Mouse (Mus musculus) C2C12 (cell line): ENCODE measurements around the gene Dnmt3l.

Experiments used
- CEBPB ChIP-seq: IDR thresholded peaks from one replicate; pipeline ENCODE4 v1.6.1; 2011; ENCODE audit warnings: low read depth, mild to moderate bottlenecking, control low read depth, moderate library complexity
- CTCF ChIP-seq: IDR thresholded peaks from one replicate; pipeline ENCODE4 v1.5.1; 2011; ENCODE audit not compliant: control insufficient read depth, insufficient read depth, insufficient read length
- FOSL1 ChIP-seq: IDR thresholded peaks from one replicate; pipeline ENCODE4 v1.8.0; 2011; ENCODE audit warnings: mild to moderate bottlenecking, low read length; ENCODE audit not compliant: poor library complexity, insufficient read depth, severe bottlenecking
- MAX ChIP-seq: IDR thresholded peaks from one replicate; pipeline ENCODE4 v1.6.1; 2011; ENCODE audit warnings: mild to moderate bottlenecking, control low read depth
- MYOD1 ChIP-seq: IDR thresholded peaks from one replicate; pipeline ENCODE4 v1.6.1; 2011; ENCODE audit warnings: low read depth; ENCODE audit not compliant: control insufficient read depth, insufficient read length
- MYOG ChIP-seq: IDR thresholded peaks from one replicate; pipeline ENCODE4 v1.6.1; 2011; ENCODE audit not compliant: control insufficient read depth, insufficient read length; ENCODE audit errors: extremely low read depth
- USF1 ChIP-seq: IDR thresholded peaks from one replicate; pipeline ENCODE4 v1.6.1; 2011; ENCODE audit warnings: low read depth, mild to moderate bottlenecking, control low read depth, moderate library complexity

DNA sequence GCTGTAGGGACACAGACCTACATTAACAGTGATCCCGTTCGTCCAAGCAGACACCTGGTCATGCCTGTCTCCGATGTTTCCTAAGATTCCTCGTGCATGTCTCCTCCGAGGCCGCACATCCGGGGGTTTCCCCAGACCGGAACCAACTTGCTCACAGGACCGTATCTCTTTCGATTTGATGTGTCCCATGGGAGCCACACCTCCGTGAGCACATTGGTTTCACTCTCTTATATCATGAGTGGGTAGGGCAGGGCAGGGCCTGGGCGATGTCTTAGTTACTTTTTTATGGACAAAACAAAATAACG, 50.9 kb downstream of the Dnmt3l start:
- TF ChIP-seq CTCF (no peak), MYOD1 (no peak), USF1 (no peak), MYOG (no peak), MAX (no peak), CEBPB (no peak), FOSL1 (no peak)
